Mouse (Mus musculus): ENCODE measurements around the gene St6galnac3.

Gene St6galnac3

GRCm38 (mm10) chr3:153733364-153734159 lies 8.6 kb upstream of the St6galnac3 start:
- DNase-seq: no peak

GRCm38 (mm10) chr3:153732749-153733148 lies 7.8 kb upstream of the St6galnac3 start:
- DNase-seq: no peak

- DNase-seq: peak; percentile 44 to 56
Observed at GRCm38 (mm10) chr3:153732035-153732434, 7.1 kb upstream of the St6galnac3 start.

- DNase-seq: no peak
Observed at GRCm38 (mm10) chr3:153728577-153728976, 3.6 kb upstream of the St6galnac3 start.

- DNase-seq: no peak
Observed at GRCm38 (mm10) chr3:153723467-153724079, 1.4 kb downstream of the St6galnac3 start.

GRCm38 (mm10) chr3:153721525-153721924 lies 3.4 kb downstream of the St6galnac3 start:
- peak in 1 of 2 experiments; percentile 27 for DNase-seq

- DNase-seq: no peak
Observed at GRCm38 (mm10) chr3:153720922-153721321, 4.1 kb downstream of the St6galnac3 start.

DNA sequence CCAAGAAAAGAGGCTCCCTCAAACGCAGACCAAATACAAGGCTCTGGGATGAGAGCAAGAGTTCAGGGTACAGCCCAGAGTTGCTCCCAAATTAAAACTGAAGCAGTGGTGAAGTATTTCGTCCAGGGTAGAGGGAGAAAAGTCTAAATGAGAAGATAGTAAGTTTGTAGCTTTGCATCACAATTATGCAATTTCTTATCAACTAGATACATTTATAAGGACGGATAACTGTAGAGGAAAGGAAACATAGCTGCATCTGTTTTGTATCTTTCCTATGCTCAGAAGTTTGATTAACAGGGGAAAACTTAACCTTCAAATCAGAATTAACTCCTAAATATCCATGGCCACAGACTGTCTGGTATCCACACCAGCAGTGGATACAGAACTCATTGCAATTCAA lies 4.7 kb downstream of the St6galnac3 start:
- no peak for DNase-seq

- DNase-seq: no peak
Observed at GRCm38 (mm10) chr3:153719256-153719970, 5.6 kb downstream of the St6galnac3 start.

DNA sequence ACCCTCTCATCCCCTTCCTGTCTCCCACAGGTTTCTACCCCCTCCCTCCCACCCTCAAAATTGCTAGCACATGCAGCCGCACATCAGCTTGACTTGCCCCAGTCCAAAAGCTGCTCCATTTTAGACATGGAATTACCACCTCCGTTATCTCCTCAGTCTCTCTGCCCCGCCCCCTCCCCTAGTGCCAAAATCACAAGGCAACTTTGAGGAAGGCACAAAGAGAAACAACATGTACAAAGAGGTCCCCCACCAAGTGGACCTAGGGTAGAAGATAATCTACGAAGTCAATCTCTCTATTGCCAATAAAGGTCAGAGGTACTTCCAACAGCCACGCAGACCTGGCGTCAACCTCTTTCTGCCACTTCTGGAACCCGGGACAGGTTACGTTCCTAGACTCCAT lies 6.2 kb downstream of the St6galnac3 start:
- no peak for DNase-seq

GRCm38 (mm10) chr3:153717742-153718141 lies 7.2 kb downstream of the St6galnac3 start:
- no peak for DNase-seq

DNA sequence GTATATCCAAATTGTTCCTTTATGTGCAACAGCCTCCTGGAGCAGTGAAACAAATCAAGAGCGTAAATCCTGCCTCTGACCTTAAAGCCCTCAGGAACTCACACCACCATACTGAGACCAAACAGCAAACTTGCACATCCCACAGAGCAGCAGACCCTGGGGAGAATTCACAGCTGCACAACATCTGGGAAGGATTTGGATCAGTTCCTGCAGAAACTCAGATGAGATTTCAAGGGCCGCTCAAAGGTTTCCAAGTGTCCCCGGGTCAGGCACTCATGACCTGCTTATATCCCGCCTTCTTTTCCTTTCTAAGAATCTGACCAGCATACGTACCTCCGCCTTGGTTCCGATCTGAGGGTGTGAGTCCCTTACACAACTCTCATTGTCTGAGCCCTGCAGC lies 9.3 kb downstream of the St6galnac3 start:
- DNase-seq: no peak

DNA sequence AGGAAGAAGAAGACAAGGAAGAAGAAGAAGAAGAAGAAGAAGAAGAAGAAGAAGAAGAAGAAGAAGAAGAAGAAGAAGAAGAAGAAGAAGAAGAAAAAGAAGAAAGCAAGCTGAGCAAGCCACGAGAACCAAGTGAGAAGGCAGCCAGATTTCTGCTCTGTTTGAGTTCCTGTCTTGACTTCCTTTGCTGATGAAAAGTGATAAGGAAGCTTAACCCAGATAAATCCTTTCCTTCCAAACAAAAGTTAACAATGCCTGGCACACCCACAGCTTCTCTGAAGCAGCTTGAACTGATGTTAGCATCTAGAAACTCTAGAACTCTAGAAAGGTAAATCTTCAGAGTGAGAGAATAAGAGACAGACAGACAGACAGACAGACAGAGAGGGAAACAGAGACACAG lies 14.4 kb downstream of the St6galnac3 start:
- DNase-seq: no peak

DNA sequence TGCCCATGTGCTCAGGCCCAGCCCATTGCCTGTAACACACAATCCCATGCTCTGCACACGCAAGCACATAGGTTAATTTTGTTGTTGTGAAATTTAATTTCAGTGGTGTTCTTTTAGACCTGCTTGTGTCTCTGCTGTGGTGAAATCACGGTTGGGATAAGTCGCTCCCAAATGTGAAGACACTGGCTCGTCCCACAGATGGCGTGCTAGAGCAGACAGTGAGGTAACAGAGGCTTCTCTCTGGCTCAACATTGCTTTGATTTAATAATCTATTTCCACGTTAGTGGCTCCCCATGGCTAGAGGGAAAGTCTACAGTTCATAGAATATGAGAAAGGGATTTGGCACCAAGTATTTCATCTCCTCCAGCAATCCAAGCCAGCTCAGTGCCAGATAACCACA lies 17.3 kb downstream of the St6galnac3 start:
- no peak for DNase-seq

DNA sequence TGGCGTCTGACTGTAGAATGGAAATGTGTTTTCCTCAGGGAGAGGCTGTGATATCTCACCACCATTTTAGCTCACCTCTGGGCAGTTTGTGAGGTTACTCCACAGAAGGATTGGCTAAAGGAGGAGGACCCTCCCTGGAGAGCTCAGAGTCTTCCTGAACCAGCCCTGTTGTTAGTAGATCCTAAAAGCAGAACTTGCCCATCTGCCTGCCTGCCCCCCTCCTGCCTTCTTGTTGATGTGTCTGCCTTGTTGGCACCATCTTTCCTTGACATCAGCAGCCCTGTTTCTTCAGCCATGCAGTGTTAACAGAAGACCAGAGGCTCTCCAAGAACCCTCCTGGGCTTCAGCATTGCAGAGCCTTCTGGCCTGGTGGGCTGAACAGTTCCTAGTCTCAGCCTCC lies 18.1 kb downstream of the St6galnac3 start:
- no peak for DNase-seq

DNA sequence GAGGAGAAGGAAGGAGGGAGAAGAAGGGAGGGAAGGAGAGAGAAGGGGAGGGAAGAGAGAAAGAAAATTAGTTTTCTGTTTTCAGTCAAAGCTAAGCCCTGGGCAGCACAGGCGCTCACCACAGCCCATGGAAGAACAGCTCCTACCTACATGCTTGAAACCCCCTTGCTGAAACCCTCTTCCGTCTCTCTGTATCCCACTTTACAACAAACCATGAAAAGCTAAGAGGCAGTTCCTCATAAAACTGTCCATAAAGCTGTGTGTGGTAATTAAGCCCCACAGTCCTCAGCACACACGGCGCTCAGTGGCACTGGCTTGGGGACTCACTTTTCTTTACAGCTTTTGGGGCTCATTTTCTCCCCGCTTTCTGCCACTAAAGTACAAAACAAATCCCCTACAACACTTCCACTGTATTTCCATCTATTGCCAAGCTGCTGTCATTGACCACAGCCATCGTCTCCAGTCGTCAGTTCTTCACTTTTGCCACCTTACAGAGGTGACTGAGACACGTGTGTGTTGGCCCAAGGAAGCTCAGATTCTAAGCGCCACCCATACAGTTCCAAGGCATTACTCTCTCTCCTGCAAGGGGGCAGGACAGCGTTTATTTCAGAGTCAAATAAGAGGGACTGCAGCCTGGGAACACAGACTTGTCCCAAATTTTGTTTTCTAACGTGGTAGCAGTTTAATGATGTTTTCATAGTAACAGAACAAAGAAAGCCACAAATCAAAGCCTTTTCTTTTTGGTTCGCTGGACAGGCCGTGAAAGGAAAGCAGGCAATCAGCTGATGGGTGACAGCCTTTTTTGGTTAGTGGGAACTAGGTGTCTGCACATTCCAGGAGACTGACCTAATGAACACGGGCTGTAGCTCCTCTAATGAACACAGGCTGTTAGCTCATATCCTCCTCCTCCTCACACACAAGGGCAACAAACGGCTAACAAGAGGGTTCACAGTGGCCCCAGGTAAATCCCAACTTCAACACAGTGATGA lies 22.9 kb downstream of the St6galnac3 start:
- DNase-seq: no peak

DNA sequence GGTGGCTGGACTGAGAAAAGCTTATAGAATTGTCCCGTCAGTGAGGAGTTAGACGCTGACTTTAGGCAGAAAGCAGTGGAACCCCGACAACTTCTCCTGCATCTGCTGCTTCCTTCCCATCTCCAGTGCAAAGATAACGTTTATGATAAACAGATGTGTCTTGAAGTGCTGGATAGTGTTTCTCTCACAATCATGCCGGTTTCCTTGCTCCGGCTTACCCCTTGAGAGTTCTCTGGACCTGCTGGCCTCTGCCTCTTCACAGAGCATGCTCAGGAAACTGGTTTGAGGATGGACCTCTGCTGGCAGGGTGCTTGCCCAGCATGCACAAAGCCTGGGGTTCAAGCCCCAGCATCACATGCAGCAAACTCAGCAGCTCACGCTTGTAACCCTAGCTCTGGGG lies 23.8 kb downstream of the St6galnac3 start:
- DNase-seq: no peak

DNA sequence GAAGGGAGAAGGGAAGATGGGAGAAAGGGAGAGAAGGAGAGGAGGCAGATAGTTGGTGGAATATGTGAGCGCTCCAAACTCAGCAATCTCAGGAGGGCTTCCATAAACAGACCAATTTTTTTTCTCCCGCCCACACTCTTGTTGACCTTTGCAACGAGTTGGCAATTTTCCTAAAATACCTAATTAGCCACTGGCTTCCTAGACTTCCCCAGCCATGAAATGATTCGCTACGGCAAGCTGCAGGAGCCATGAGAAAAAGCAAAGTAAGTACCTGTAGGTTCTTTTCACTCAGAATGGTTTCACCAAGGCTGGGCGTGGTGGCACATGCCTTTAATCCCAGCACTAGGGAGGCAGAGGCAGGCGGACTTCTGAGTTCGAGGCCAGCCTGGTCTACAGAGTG lies 25.9 kb downstream of the St6galnac3 start:
- DNase-seq: no peak

GRCm38 (mm10) chr3:153692978-153693377 lies 32.0 kb downstream of the St6galnac3 start:
- no peak for DNase-seq

GRCm38 (mm10) chr3:153692206-153692813 lies 32.7 kb downstream of the St6galnac3 start:
- no peak for DNase-seq

DNA sequence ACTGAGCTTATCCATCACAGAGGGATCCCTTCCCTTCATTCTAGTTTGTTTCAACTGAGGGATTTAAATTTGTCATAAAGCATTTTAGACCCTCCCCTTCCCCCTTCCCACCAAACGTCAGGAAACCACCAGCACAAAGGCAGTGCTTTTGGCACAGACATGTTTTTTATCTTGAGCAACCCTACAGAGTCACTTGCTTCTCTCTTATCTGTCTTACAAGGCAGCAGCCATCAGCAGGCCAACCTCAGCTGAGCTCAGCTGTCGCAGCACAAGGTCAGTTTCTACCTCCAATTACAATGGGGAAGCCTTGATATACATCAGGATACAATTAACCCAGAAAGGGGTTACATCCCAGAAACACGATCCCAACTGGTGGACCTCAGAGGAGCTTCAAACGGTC lies 33.4 kb downstream of the St6galnac3 start:
- no peak for DNase-seq

GRCm38 (mm10) chr3:153690553-153690952 lies 34.4 kb downstream of the St6galnac3 start:
- DNase-seq: no peak

Data from lung, postnatal 4 days (tissue).